Mouse (Mus musculus): ENCODE data around the gene Hnrnpul2. TPM values are rescaled to one million over a fixed set of nuclear protein-coding genes. Genes with fewer than 3 reads are reported as not detected.

The Hnrnpul2 gene
- polyA plus RNA-seq, 1 experiment from 2014 or later: 13.3 TPM

Other genes with a start within 250 kb of the Hnrnpul2 start
- not detected for gene Slc22a8, start 228.8 kb upstream of the Hnrnpul2 start, polyA plus RNA-seq (2017; shearing (Covaris generic))
- gene Slc22a6, start 202.0 kb upstream of the Hnrnpul2 start, polyA plus RNA-seq (2017; shearing (Covaris generic)): not detected
- not detected for gene Chrm1, start 156.2 kb upstream of the Hnrnpul2 start, polyA plus RNA-seq (2017; shearing (Covaris generic))
- 136 TPM for gene Slc3a2, start 96.6 kb upstream of the Hnrnpul2 start, polyA plus RNA-seq (2017; shearing (Covaris generic))
- 83.3 TPM for gene Wdr74, start 84.2 kb upstream of the Hnrnpul2 start, polyA plus RNA-seq (2017; shearing (Covaris generic))
- gene 1700092M07Rik, start 79.3 kb upstream of the Hnrnpul2 start, polyA plus RNA-seq (2017; shearing (Covaris generic)): 1.5 TPM
- gene Stx5a, start 78.6 kb upstream of the Hnrnpul2 start, polyA plus RNA-seq (2017; shearing (Covaris generic)): 164 TPM
- gene Nxf1, start 62.9 kb upstream of the Hnrnpul2 start, polyA plus RNA-seq (2017; shearing (Covaris generic)): 263 TPM
- 104 TPM for gene Tmem223, start 49.0 kb upstream of the Hnrnpul2 start, polyA plus RNA-seq (2017; shearing (Covaris generic))
- gene Tmem179b, start 45.5 kb upstream of the Hnrnpul2 start, polyA plus RNA-seq (2017; shearing (Covaris generic)): 161 TPM
- 18.0 TPM for gene Taf6l, start 33.6 kb upstream of the Hnrnpul2 start, polyA plus RNA-seq (2017; shearing (Covaris generic))
- gene Polr2g, start 21.4 kb upstream of the Hnrnpul2 start, polyA plus RNA-seq (2017; shearing (Covaris generic)): 150 TPM
- 1.6 TPM for gene Zbtb3, start 17.5 kb upstream of the Hnrnpul2 start, polyA plus RNA-seq (2017; shearing (Covaris generic))
- 39.7 TPM for gene Ttc9c, start 677 bp upstream of the Hnrnpul2 start, polyA plus RNA-seq (2017; shearing (Covaris generic))
- 1.7 TPM for gene AC129217.1, start 9.8 kb downstream of the Hnrnpul2 start, polyA plus RNA-seq (2017; shearing (Covaris generic))
- gene Bscl2, start 17.5 kb downstream of the Hnrnpul2 start, polyA plus RNA-seq (2017; shearing (Covaris generic)): 86.8 TPM
- 0.13 TPM for gene Gng3, start 19.2 kb downstream of the Hnrnpul2 start, polyA plus RNA-seq (2017; shearing (Covaris generic))
- gene Lrrn4cl, start 30.8 kb downstream of the Hnrnpul2 start, polyA plus RNA-seq (2017; shearing (Covaris generic)): 0.12 TPM
- 169 TPM for gene Ubxn1, start 51.5 kb downstream of the Hnrnpul2 start, polyA plus RNA-seq (2017; shearing (Covaris generic))
- gene Uqcc3, start 60.9 kb downstream of the Hnrnpul2 start, polyA plus RNA-seq (2017; shearing (Covaris generic)): 77.7 TPM
- gene Lbhd1, start 63.7 kb downstream of the Hnrnpul2 start, polyA plus RNA-seq (2017; shearing (Covaris generic)): 85.0 TPM
- gene Gm49403, start 63.9 kb downstream of the Hnrnpul2 start, polyA plus RNA-seq (2017; shearing (Covaris generic)): not detected
- gene 1810009A15Rik, start 68.8 kb downstream of the Hnrnpul2 start, polyA plus RNA-seq (2017; shearing (Covaris generic)): 54.2 TPM
- not detected for gene Gm49416, start 68.9 kb downstream of the Hnrnpul2 start, polyA plus RNA-seq (2017; shearing (Covaris generic))
- 36.7 TPM for gene Ints5, start 73.0 kb downstream of the Hnrnpul2 start, polyA plus RNA-seq (2017; shearing (Covaris generic))
- 119 TPM for gene Ganab, start 78.1 kb downstream of the Hnrnpul2 start, polyA plus RNA-seq (2017; shearing (Covaris generic))
- gene B3gat3, start 100.4 kb downstream of the Hnrnpul2 start, polyA plus RNA-seq (2017; shearing (Covaris generic)): 57.2 TPM
- gene Rom1, start 109.3 kb downstream of the Hnrnpul2 start, polyA plus RNA-seq (2017; shearing (Covaris generic)): 7.8 TPM
- gene Eml3, start 109.5 kb downstream of the Hnrnpul2 start, polyA plus RNA-seq (2017; shearing (Covaris generic)): 86.7 TPM
- 250 TPM for gene Mta2, start 121.9 kb downstream of the Hnrnpul2 start, polyA plus RNA-seq (2017; shearing (Covaris generic))
- 38.1 TPM for gene Tut1, start 133.8 kb downstream of the Hnrnpul2 start, polyA plus RNA-seq (2017; shearing (Covaris generic))
- 294 TPM for gene Eef1g, start 147.0 kb downstream of the Hnrnpul2 start, polyA plus RNA-seq (2017; shearing (Covaris generic))
- 46.1 TPM for gene Ahnak, start 169.3 kb downstream of the Hnrnpul2 start, polyA plus RNA-seq (2017; shearing (Covaris generic))